Mouse (Mus musculus): Measurements from ENCODE around the gene Gm10570. TPM values are rescaled to one million over a fixed set of nuclear protein-coding genes. Genes with fewer than 3 reads are reported as not detected.

The Gm10570 gene
- polyA plus RNA-seq, 1 experiment from 2014 or later: not detected

- H3K4me2 ChIP-seq (replicated peaks; ENCODE audit: low read depth): no peak overlapping the region
- H3K4me1 ChIP-seq (replicated peaks; ENCODE audit: control insufficient read depth, insufficient read depth, low read length): 0 out of 2 replicates have a peak, but pooled peaks cover 2% of the 10 kb centered on the region
- H3K9me3 ChIP-seq (ENCODE audit: control insufficient read depth): no peaks in the 10 kb centered on the region
- no peak overlapping the region for H3K9ac ChIP-seq (ENCODE audit: low read depth, low read length)
- H3K27me3 ChIP-seq (replicated peaks; ENCODE audit: control insufficient read depth, insufficient read depth, low read length): peaks cover 25% of the 10 kb centered on the region; the same call in 1 of the 2 replicates
- TF ChIP-seq CTCF (IDR thresholded peaks at IDR 0.05; ENCODE audit: low read depth): no peak
- no peak overlapping the region for H3K27ac ChIP-seq (ENCODE audit: low read depth, low read length)
- 64% methylated on average over 8 of the region's 8 CpGs for WGBS
- peaks cover 1% of the 10 kb centered on the region; the same call in 1 of the 2 replicates for H3K36me3 ChIP-seq (ENCODE audit: control insufficient read depth, insufficient read depth)
- H3K4me3 ChIP-seq (ENCODE audit: low read depth, low read length): no peak overlapping the region
- ATAC-seq: no peak
Measured at GRCm38 (mm10) chr4:130309254-130309653, 780 bp upstream of the Gm10570 start.

- no peaks in the 10 kb centered on the region for H3K36me3 ChIP-seq (ENCODE audit: control insufficient read depth, insufficient read depth)
- no peak overlapping the region for H3K27ac ChIP-seq (ENCODE audit: low read depth, low read length)
- TF ChIP-seq CTCF (IDR thresholded peaks at IDR 0.05; ENCODE audit: low read depth): 0 out of 2 replicates have a peak, but pooled peaks have one; percentile 7
- peak overlapping the region; percentile 89 for H3K4me2 ChIP-seq (replicated peaks; ENCODE audit: low read depth)
- no peaks in the 10 kb centered on the region for H3K9me3 ChIP-seq (ENCODE audit: control insufficient read depth)
- peak overlapping the region; percentile 42 for H3K4me3 ChIP-seq (ENCODE audit: low read depth, low read length)
- WGBS: under 1% methylated on average over 23 of the region's 23 CpGs
- H3K27me3 ChIP-seq (replicated peaks; ENCODE audit: control insufficient read depth, insufficient read depth, low read length): peaks cover 25% of the 10 kb centered on the region; the same call in 1 of the 2 replicates
- peak; percentile 54; the same call in 1 of the 2 replicates for ATAC-seq
- 0 out of 2 replicates have a peak, but pooled peaks cover 2% of the 10 kb centered on the region for H3K4me1 ChIP-seq (replicated peaks; ENCODE audit: control insufficient read depth, insufficient read depth, low read length)
- no peak overlapping the region for H3K9ac ChIP-seq (ENCODE audit: low read depth, low read length)
Measured at GRCm38 (mm10) chr4:130307851-130308230, 633 bp downstream of the Gm10570 start.

- Histone ChIP-seq H3K4me3 (ENCODE audit: low read depth, low read length) (no peak overlapping the region), H3K27ac (ENCODE audit: low read depth, low read length) (no peak overlapping the region), H3K36me3 (ENCODE audit: control insufficient read depth, insufficient read depth) (no peaks in the 10 kb centered on the region), H3K4me2 (replicated peaks; ENCODE audit: low read depth) (peak overlapping the region; percentile 89), H3K9ac (ENCODE audit: low read depth, low read length) (no peak overlapping the region), H3K4me1 (replicated peaks; ENCODE audit: control insufficient read depth, insufficient read depth, low read length) (0 out of 2 replicates have a peak, but pooled peaks cover 2% of the 10 kb centered on the region), H3K27me3 (replicated peaks; ENCODE audit: control insufficient read depth, insufficient read depth, low read length) (peaks cover 25% of the 10 kb centered on the region; the same call in 1 of the 2 replicates), H3K9me3 (ENCODE audit: control insufficient read depth) (no peaks in the 10 kb centered on the region)
- WGBS: 63% methylated on average over 10 of the region's 10 CpGs
- no peak for ATAC-seq
- no peak for TF ChIP-seq CTCF (IDR thresholded peaks at IDR 0.05; ENCODE audit: low read depth)
Measured at GRCm38 (mm10) chr4:130306796-130307630, 1.5 kb downstream of the Gm10570 start.

- Histone ChIP-seq H3K36me3 (ENCODE audit: control insufficient read depth, insufficient read depth) (no peaks in the 10 kb centered on the region), H3K4me2 (replicated peaks; ENCODE audit: low read depth) (no peak overlapping the region), H3K4me3 (ENCODE audit: low read depth, low read length) (no peak overlapping the region), H3K4me1 (replicated peaks; ENCODE audit: control insufficient read depth, insufficient read depth, low read length) (0 out of 2 replicates have a peak, but pooled peaks cover 2% of the 10 kb centered on the region), H3K27ac (ENCODE audit: low read depth, low read length) (no peak overlapping the region), H3K9me3 (ENCODE audit: control insufficient read depth) (no peaks in the 10 kb centered on the region), H3K27me3 (replicated peaks; ENCODE audit: control insufficient read depth, insufficient read depth, low read length) (peaks cover 24% of the 10 kb centered on the region; the same call in 1 of the 2 replicates), H3K9ac (ENCODE audit: low read depth, low read length) (no peak overlapping the region)
- WGBS: 42% methylated on average over 3 of the region's 3 CpGs
- TF ChIP-seq CTCF (IDR thresholded peaks at IDR 0.05; ENCODE audit: low read depth): no peak
- ATAC-seq: no peak
Measured at GRCm38 (mm10) chr4:130304746-130305145, 3.7 kb downstream of the Gm10570 start.

GRCm38 (mm10) chr4:130302285-130302870 is 6.1 kb downstream of the Gm10570 start:
- Histone ChIP-seq H3K4me2 (replicated peaks; ENCODE audit: low read depth) (no peak overlapping the region), H3K27ac (ENCODE audit: low read depth, low read length) (no peak overlapping the region), H3K9ac (ENCODE audit: low read depth, low read length) (no peak overlapping the region), H3K27me3 (replicated peaks; ENCODE audit: control insufficient read depth, insufficient read depth, low read length) (0 out of 2 replicates have a peak, but pooled peaks cover 3% of the 10 kb centered on the region), H3K4me3 (ENCODE audit: low read depth, low read length) (no peak overlapping the region), H3K36me3 (ENCODE audit: control insufficient read depth, insufficient read depth) (no peaks in the 10 kb centered on the region), H3K9me3 (ENCODE audit: control insufficient read depth) (no peaks in the 10 kb centered on the region), H3K4me1 (replicated peaks; ENCODE audit: control insufficient read depth, insufficient read depth, low read length) (0 out of 2 replicates have a peak, but pooled peaks cover 2% of the 10 kb centered on the region)
- no peak for TF ChIP-seq CTCF (IDR thresholded peaks at IDR 0.05; ENCODE audit: low read depth)
- ATAC-seq: no peak
- WGBS: 34% methylated on average over 12 of the region's 12 CpGs

- H3K36me3 ChIP-seq (ENCODE audit: control insufficient read depth, insufficient read depth): no peaks in the 10 kb centered on the region
- H3K9ac ChIP-seq (ENCODE audit: low read depth, low read length): no peak overlapping the region
- no peak overlapping the region for H3K4me2 ChIP-seq (replicated peaks; ENCODE audit: low read depth)
- no peak overlapping the region for H3K4me3 ChIP-seq (ENCODE audit: low read depth, low read length)
- ATAC-seq: no peak
- no peak overlapping the region for H3K27ac ChIP-seq (ENCODE audit: low read depth, low read length)
- no peak for TF ChIP-seq CTCF (IDR thresholded peaks at IDR 0.05; ENCODE audit: low read depth)
- no peaks in the 10 kb centered on the region for H3K9me3 ChIP-seq (ENCODE audit: control insufficient read depth)
- H3K27me3 ChIP-seq (replicated peaks; ENCODE audit: control insufficient read depth, insufficient read depth, low read length): no peaks in the 10 kb centered on the region
- WGBS: 68% methylated on average over 8 of the region's 8 CpGs
- no peaks in the 10 kb centered on the region for H3K4me1 ChIP-seq (replicated peaks; ENCODE audit: control insufficient read depth, insufficient read depth, low read length)
Measured at GRCm38 (mm10) chr4:130299629-130300018, 8.8 kb downstream of the Gm10570 start.

Measured in intestine, postnatal 0 days (tissue).